Mouse (Mus musculus): ENCODE data around the gene Ikzf1. TPM values are rescaled to one million over a fixed set of nuclear protein-coding genes. Genes with fewer than 3 reads are reported as not detected.

Ikzf1 gene
- polyA plus RNA-seq, 1 experiment: 1.0 TPM

DNA sequence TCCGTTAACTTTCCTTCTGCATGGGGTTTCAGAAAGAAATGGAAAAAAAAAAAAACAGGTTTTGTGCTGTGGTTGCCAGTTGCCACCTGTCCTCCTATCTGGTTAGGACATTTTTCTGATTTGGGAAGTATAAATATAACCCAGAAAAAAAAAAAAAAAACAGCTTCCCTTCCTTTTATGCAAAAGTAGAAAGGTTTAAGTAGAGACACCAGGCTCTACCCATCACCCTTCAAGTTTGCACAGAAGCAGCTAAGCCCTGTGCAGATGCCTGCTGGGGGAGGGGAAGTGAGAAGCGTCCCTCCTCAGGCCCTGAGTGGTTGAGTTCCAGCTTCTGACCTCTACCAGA, 31.9 kb downstream of the Ikzf1 start:
- TF ChIP-seq CTCF (IDR thresholded peaks at IDR 0.05; ENCODE audit: control insufficient read depth, insufficient read depth, insufficient read length): no peak
- no peak for TF ChIP-seq MYOG (IDR thresholded peaks at IDR 0.05; ENCODE audit: control insufficient read depth, extremely low read depth, insufficient read length)
- no peak for TF ChIP-seq MAX (IDR thresholded peaks at IDR 0.05)
- TF ChIP-seq USF1 (IDR thresholded peaks at IDR 0.05; ENCODE audit: low read depth): no peak
- no peak for TF ChIP-seq CEBPB (IDR thresholded peaks at IDR 0.05; ENCODE audit: low read depth)
- no peak for TF ChIP-seq FOSL1 (IDR thresholded peaks at IDR 0.05; ENCODE audit: insufficient read depth, low read length, poor library complexity, severe bottlenecking)
- no peak for TF ChIP-seq MYOD1 (IDR thresholded peaks at IDR 0.05; ENCODE audit: control insufficient read depth, insufficient read length, low read depth)
- Histone ChIP-seq H3K27me3 (ENCODE audit: control insufficient read depth, insufficient read depth, insufficient read length) (no peaks in the 10 kb centered on the region), H3K4me3 (ENCODE audit: insufficient read depth, poor library complexity, severe bottlenecking) (no peak overlapping the region), H3K79me3 (ENCODE audit: low read depth) (no peaks in the 10 kb centered on the region), H3K79me2 (ENCODE audit: control insufficient read depth, insufficient read depth) (no peaks in the 10 kb centered on the region), H3K36me3 (ENCODE audit: control insufficient read depth, insufficient read depth) (no peaks in the 10 kb centered on the region), H3ac (ENCODE audit: control insufficient read depth, insufficient read length, low read depth) (no peak overlapping the region)

- H3K79me2 ChIP-seq (ENCODE audit: control insufficient read depth, insufficient read depth): no peaks in the 10 kb centered on the region
- TF ChIP-seq CTCF (IDR thresholded peaks at IDR 0.05; ENCODE audit: control insufficient read depth, insufficient read depth, insufficient read length) (no peak), MYOD1 (IDR thresholded peaks at IDR 0.05; ENCODE audit: control insufficient read depth, insufficient read length, low read depth) (no peak), MYOG (IDR thresholded peaks at IDR 0.05; ENCODE audit: control insufficient read depth, extremely low read depth, insufficient read length) (no peak), FOSL1 (IDR thresholded peaks at IDR 0.05; ENCODE audit: insufficient read depth, low read length, poor library complexity, severe bottlenecking) (no peak), CEBPB (IDR thresholded peaks at IDR 0.05; ENCODE audit: low read depth) (no peak)
- H3K27me3 ChIP-seq (ENCODE audit: control insufficient read depth, insufficient read depth, insufficient read length): no peaks in the 10 kb centered on the region
- H3K79me3 ChIP-seq (ENCODE audit: low read depth): no peaks in the 10 kb centered on the region
- no peaks in the 10 kb centered on the region for H3K36me3 ChIP-seq (ENCODE audit: control insufficient read depth, insufficient read depth)
- no peak overlapping the region for H3K4me3 ChIP-seq (ENCODE audit: insufficient read depth, poor library complexity, severe bottlenecking)
- H3ac ChIP-seq (ENCODE audit: control insufficient read depth, insufficient read length, low read depth): no peak overlapping the region
Observed at GRCm38 (mm10) chr11:11717606-11718167, 32.9 kb downstream of the Ikzf1 start.

DNA sequence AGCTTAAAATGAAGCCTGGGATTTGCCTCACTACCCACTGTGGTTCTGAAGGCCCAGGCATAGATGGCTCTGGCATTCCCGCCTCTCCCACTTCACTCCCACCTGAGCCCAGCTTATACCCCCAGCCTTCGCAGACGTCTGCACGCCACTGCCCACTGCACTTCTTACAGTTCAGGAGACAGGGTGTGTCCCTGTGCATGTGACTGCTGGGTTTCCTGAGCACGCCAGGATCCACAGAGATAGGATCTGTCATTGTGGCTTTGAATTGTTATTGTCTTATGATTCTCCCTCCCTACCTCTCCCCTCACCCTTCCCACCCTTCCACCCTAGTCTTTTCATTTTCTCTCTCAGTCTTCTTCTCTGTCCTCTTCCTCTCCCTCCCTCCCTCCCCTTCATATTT, 34.9 kb downstream of the Ikzf1 start:
- no peak overlapping the region for H3ac ChIP-seq (ENCODE audit: control insufficient read depth, insufficient read length, low read depth)
- TF ChIP-seq CEBPB (IDR thresholded peaks at IDR 0.05; ENCODE audit: low read depth): no peak
- no peak for TF ChIP-seq FOSL1 (IDR thresholded peaks at IDR 0.05; ENCODE audit: insufficient read depth, low read length, poor library complexity, severe bottlenecking)
- no peak for TF ChIP-seq MYOG (IDR thresholded peaks at IDR 0.05; ENCODE audit: control insufficient read depth, extremely low read depth, insufficient read length)
- no peak for TF ChIP-seq CTCF (IDR thresholded peaks at IDR 0.05; ENCODE audit: control insufficient read depth, insufficient read depth, insufficient read length)
- no peak for TF ChIP-seq MYOD1 (IDR thresholded peaks at IDR 0.05; ENCODE audit: control insufficient read depth, insufficient read length, low read depth)
- TF ChIP-seq USF1 (IDR thresholded peaks at IDR 0.05; ENCODE audit: low read depth): no peak
- TF ChIP-seq MAX (IDR thresholded peaks at IDR 0.05): no peak
- no peaks in the 10 kb centered on the region for H3K79me2 ChIP-seq (ENCODE audit: control insufficient read depth, insufficient read depth)
- H3K36me3 ChIP-seq (ENCODE audit: control insufficient read depth, insufficient read depth): no peaks in the 10 kb centered on the region
- no peak overlapping the region for H3K4me3 ChIP-seq (ENCODE audit: insufficient read depth, poor library complexity, severe bottlenecking)
- no peaks in the 10 kb centered on the region for H3K27me3 ChIP-seq (ENCODE audit: control insufficient read depth, insufficient read depth, insufficient read length)
- H3K79me3 ChIP-seq (ENCODE audit: low read depth): no peaks in the 10 kb centered on the region

- TF ChIP-seq MYOD1 (IDR thresholded peaks at IDR 0.05; ENCODE audit: control insufficient read depth, insufficient read length, low read depth) (no peak), FOSL1 (IDR thresholded peaks at IDR 0.05; ENCODE audit: insufficient read depth, low read length, poor library complexity, severe bottlenecking) (no peak), USF1 (IDR thresholded peaks at IDR 0.05; ENCODE audit: low read depth) (no peak), CEBPB (IDR thresholded peaks at IDR 0.05; ENCODE audit: low read depth) (no peak), MYOG (IDR thresholded peaks at IDR 0.05; ENCODE audit: control insufficient read depth, extremely low read depth, insufficient read length) (no peak), MAX (IDR thresholded peaks at IDR 0.05) (no peak), CTCF (IDR thresholded peaks at IDR 0.05; ENCODE audit: control insufficient read depth, insufficient read depth, insufficient read length) (no peak)
- Histone ChIP-seq H3K36me3 (ENCODE audit: control insufficient read depth, insufficient read depth) (no peaks in the 10 kb centered on the region), H3ac (ENCODE audit: control insufficient read depth, insufficient read length, low read depth) (no peak overlapping the region), H3K79me3 (ENCODE audit: low read depth) (no peaks in the 10 kb centered on the region), H3K27me3 (ENCODE audit: control insufficient read depth, insufficient read depth, insufficient read length) (no peaks in the 10 kb centered on the region), H3K4me3 (ENCODE audit: insufficient read depth, poor library complexity, severe bottlenecking) (no peak overlapping the region), H3K79me2 (ENCODE audit: control insufficient read depth, insufficient read depth) (no peaks in the 10 kb centered on the region)
Observed at GRCm38 (mm10) chr11:11725252-11725875, 40.6 kb downstream of the Ikzf1 start.

DNA sequence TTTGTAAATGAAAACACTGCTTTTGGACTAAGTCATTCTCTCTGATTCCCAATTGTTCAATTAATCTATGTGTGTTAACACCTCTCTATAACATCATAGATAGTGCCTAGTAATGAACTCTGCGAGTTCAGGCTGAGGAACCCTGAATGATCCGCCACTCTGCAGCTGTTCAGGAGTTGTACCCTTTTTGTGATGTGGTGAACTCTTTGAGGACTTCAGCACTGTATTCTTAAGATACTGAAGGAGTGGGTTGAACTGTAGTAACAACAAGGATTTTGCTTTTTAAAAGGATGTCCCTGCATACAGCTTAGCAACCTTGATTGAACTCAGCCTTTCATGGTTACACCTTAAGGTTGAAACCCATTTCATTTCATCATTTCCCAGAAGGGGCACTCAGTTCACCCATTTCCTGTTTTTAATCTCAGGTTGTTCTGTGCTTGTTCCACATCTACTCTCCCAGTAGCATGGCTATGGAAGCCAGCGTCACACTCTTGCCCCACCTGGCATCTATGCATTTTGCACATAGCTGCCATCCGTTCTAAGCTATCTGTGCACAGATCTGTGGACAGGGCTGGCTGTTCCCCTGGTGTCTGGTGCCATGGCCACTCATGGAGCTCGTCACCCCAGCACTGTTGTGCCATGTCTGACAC, 41.2 kb downstream of the Ikzf1 start:
- no peaks in the 10 kb centered on the region for H3K27me3 ChIP-seq (ENCODE audit: control insufficient read depth, insufficient read depth, insufficient read length)
- H3ac ChIP-seq (ENCODE audit: control insufficient read depth, insufficient read length, low read depth): no peak overlapping the region
- H3K79me2 ChIP-seq (ENCODE audit: control insufficient read depth, insufficient read depth): no peaks in the 10 kb centered on the region
- TF ChIP-seq USF1 (IDR thresholded peaks at IDR 0.05; ENCODE audit: low read depth) (no peak), CEBPB (IDR thresholded peaks at IDR 0.05; ENCODE audit: low read depth) (no peak), CTCF (IDR thresholded peaks at IDR 0.05; ENCODE audit: control insufficient read depth, insufficient read depth, insufficient read length) (no peak), MYOG (IDR thresholded peaks at IDR 0.05; ENCODE audit: control insufficient read depth, extremely low read depth, insufficient read length) (no peak), MYOD1 (IDR thresholded peaks at IDR 0.05; ENCODE audit: control insufficient read depth, insufficient read length, low read depth) (no peak), FOSL1 (IDR thresholded peaks at IDR 0.05; ENCODE audit: insufficient read depth, low read length, poor library complexity, severe bottlenecking) (no peak), MAX (IDR thresholded peaks at IDR 0.05) (no peak)
- H3K4me3 ChIP-seq (ENCODE audit: insufficient read depth, poor library complexity, severe bottlenecking): no peak overlapping the region
- no peaks in the 10 kb centered on the region for H3K36me3 ChIP-seq (ENCODE audit: control insufficient read depth, insufficient read depth)
- no peaks in the 10 kb centered on the region for H3K79me3 ChIP-seq (ENCODE audit: low read depth)

Measured in C2C12 (cell line).